ENCODE assay signal across 9 mouse cellular contexts in the genomic region with DNA sequence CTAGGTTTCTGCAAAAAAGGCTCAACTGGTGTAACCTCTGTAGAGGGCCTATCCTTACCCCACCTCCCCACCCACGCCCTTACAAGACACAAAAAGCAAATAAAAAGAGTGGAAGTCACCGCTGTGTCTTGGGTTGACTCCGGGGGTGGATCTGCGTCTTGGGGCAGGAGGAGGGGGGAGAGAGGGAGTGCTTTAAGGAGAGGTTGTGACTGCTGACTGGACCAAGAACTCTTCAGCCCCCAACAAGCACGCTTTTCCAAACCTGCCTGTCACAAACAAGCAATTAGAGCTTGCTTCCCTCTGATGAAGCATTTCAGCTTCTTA. TPM values are rescaled to one million over a fixed set of nuclear protein-coding genes. Genes with fewer than 3 reads are reported as not detected.
DNase-seq lines count a peak whose midpoint lies in the region; ATAC-seq and TF ChIP-seq lines count a peak whose summit lies in the region.
"Had no signal": no experiment of that assay in that cellular context is flagged by ENCODE, and none has a peak within 500 bp of the region (broad histone marks: within the 10 kb centered on the region; RNA-seq: fewer than 3 reads in every experiment).

No protein-coding gene starts in this region.

- peak overlapping the region; percentile 80 for H3K4me2 ChIP-seq in embryonic facial prominence, embryonic 14.5 days (ENCODE audit: low read depth, low read length)
- peak overlapping the region; percentile 87 for H3K4me2 ChIP-seq in limb, embryonic 12.5 days

- no peak for TF ChIP-seq CTCF in kidney, adult 2 months (conservative IDR thresholded peaks at IDR 0.05; ENCODE audit: insufficient read depth, insufficient read length, low read depth, low read length)
- TF ChIP-seq CTCF in small intestine, adult 2 months (IDR thresholded peaks at IDR 0.05; ENCODE audit: extremely low read depth, insufficient read length, insufficient replicate concordance, low read depth, low read length), result no peak

- no peaks in the 10 kb centered on the region for H3K9me3 ChIP-seq in embryonic facial prominence, embryonic 14.5 days (ENCODE audit: control insufficient read depth, low read length)
- no peaks in the 10 kb centered on the region for H3K9me3 ChIP-seq in limb, embryonic 12.5 days

- H3K4me3 ChIP-seq in kidney, adult 2 months (ENCODE audit: insufficient read depth, low read depth, low read length), result peak overlapping the region; percentile 81; the same call in 1 of the 2 replicates
- peak overlapping the region; percentile 60 for H3K4me3 ChIP-seq in embryonic facial prominence, embryonic 14.5 days (ENCODE audit: low read depth, low read length)
- peak overlapping the region; percentile 76 for H3K4me3 ChIP-seq in limb, embryonic 12.5 days (replicated peaks)
- peak overlapping the region; percentile 74; the same call in 1 of the 2 replicates for H3K4me3 ChIP-seq in small intestine, adult 2 months (ENCODE audit: low read depth, low read length)

- 32% methylated on average over 5 of the region's 5 CpGs for WGBS in kidney, adult 2 months
- 22% methylated on average over 5 of the region's 5 CpGs for WGBS in embryonic facial prominence, embryonic 14.5 days
- 28% methylated on average over 5 of the region's 5 CpGs for WGBS in limb, embryonic 12.5 days
- 14% methylated on average over 5 of the region's 5 CpGs for WGBS in small intestine, adult 2 months

- H3K27me3 ChIP-seq in kidney, adult 2 months (replicated peaks; ENCODE audit: control insufficient read depth, insufficient read depth, low read length), result no peaks in the 10 kb centered on the region
- H3K27me3 ChIP-seq in embryonic facial prominence, embryonic 14.5 days (replicated peaks; ENCODE audit: control insufficient read depth, insufficient read depth, low read length), result peaks cover 33% of the 10 kb centered on the region
- H3K27me3 ChIP-seq in limb, embryonic 12.5 days, result peaks cover 53% of the 10 kb centered on the region
- peaks cover 14% of the 10 kb centered on the region for H3K27me3 ChIP-seq in small intestine, adult 2 months (ENCODE audit: control insufficient read depth, insufficient read depth, low read length)
- H3K27me3 ChIP-seq: Patski had no signal

- DNase-seq in kidney, adult 2 months, result no peak
- DNase-seq in kidney, adult 9 months, result no peak
- DNase-seq in embryonic facial prominence, embryonic 14.5 days (ENCODE audit: low spot score), result no peak
- no peak for DNase-seq in layer of hippocampus, adult 9-11 months
- no peak for DNase-seq in left cerebral cortex, adult 11 months (ENCODE audit: low spot score)
- no peak for DNase-seq in adrenal gland, postnatal 14 days

- peaks cover 2% of the 10 kb centered on the region; the same call in 1 of the 2 replicates for H3K36me3 ChIP-seq in kidney, adult 2 months (ENCODE audit: control insufficient read depth, insufficient read depth, low read length)
- 0 out of 2 replicates have a peak, but pooled peaks cover 16% of the 10 kb centered on the region for H3K36me3 ChIP-seq in embryonic facial prominence, embryonic 14.5 days (ENCODE audit: control insufficient read depth, insufficient read depth, low read length)
- H3K36me3 ChIP-seq in limb, embryonic 12.5 days, result peaks cover 16% of the 10 kb centered on the region
- H3K36me3 ChIP-seq in small intestine, adult 2 months (ENCODE audit: control insufficient read depth, insufficient read depth, low read length), result no peaks in the 10 kb centered on the region; the same call in 1 of the 2 replicates

- TF ChIP-seq POLR2A in kidney, adult 2 months (IDR thresholded peaks at IDR 0.05; ENCODE audit: low read depth, low read length), result no peak
- no peak for TF ChIP-seq POLR2A in small intestine, adult 2 months (IDR thresholded peaks at IDR 0.05; ENCODE audit: low read depth, low read length)

- ATAC-seq in embryonic facial prominence, embryonic 14.5 days (ENCODE audit: low read depth), result no peak
- ATAC-seq in limb, embryonic 12.5 days (ENCODE audit: insufficient number of reproducible peaks, insufficient read depth, low FRiP score, low TSS enrichment, low read depth), result no peak

- peak overlapping the region; percentile 80 for H3K9ac ChIP-seq in embryonic facial prominence, embryonic 14.5 days (ENCODE audit: low read depth, low read length)
- peak overlapping the region; percentile 73; the same call in 1 of the 2 replicates for H3K9ac ChIP-seq in limb, embryonic 12.5 days (replicated peaks)

- H3K27ac ChIP-seq in kidney, adult 2 months (ENCODE audit: insufficient read depth, low read depth, low read length), result peak overlapping the region; percentile 99
- peak overlapping the region; percentile 94 for H3K27ac ChIP-seq in embryonic facial prominence, embryonic 14.5 days (replicated peaks; ENCODE audit: low read depth, low read length)
- no peak overlapping the region for H3K27ac ChIP-seq in limb, embryonic 12.5 days
- peak overlapping the region; percentile 89 for H3K27ac ChIP-seq in small intestine, adult 2 months (ENCODE audit: insufficient read depth, low read depth, low read length)

- peaks cover 15% of the 10 kb centered on the region for H3K4me1 ChIP-seq in kidney, adult 2 months (ENCODE audit: control insufficient read depth, insufficient read depth, low read length)
- H3K4me1 ChIP-seq in embryonic facial prominence, embryonic 14.5 days (ENCODE audit: control insufficient read depth, insufficient read depth, low read length), result peaks cover 40% of the 10 kb centered on the region
- peaks cover 54% of the 10 kb centered on the region for H3K4me1 ChIP-seq in limb, embryonic 12.5 days (replicated peaks)
- peaks cover 13% of the 10 kb centered on the region for H3K4me1 ChIP-seq in small intestine, adult 2 months (ENCODE audit: control insufficient read depth, insufficient read depth, insufficient read length, low read length)

RNA-seq across cellular contexts. Expression of a gene that starts 0.3 kb away (rescaled TPM):
- polyA plus RNA-seq in kidney, adult 2 months (2012; rRNA removed), result 118 and 123 TPM in 2 replicates
- 23.6 and 26.4 TPM in 2 replicates for polyA plus RNA-seq in embryonic facial prominence, embryonic 14.5 days (2014; fragmentation: Nextera tagmentation; extraction: Ambion mirVana)
- polyA plus RNA-seq in limb, embryonic 12.5 days (2016; fragmentation: Nextera tagmentation; extraction: Ambion mirVana), result 15.9 and 17.6 TPM in 2 replicates
- polyA plus RNA-seq in small intestine, adult 2 months (2012; rRNA removed), result 17.3 and 22.0 TPM in 2 replicates
- total RNA-seq in adrenal gland, postnatal 14 days (2021), result 49.7 and 50.0 TPM in 2 replicates

RNA-seq across cellular contexts. Expression of a gene that starts 0.7 kb away (rescaled TPM):
- 2.7 and 3.2 TPM in 2 replicates for polyA plus RNA-seq in kidney, adult 2 months (2012; rRNA removed)
- 0.64 and 0.92 TPM in 2 replicates for polyA plus RNA-seq in embryonic facial prominence, embryonic 14.5 days (2014; fragmentation: Nextera tagmentation; extraction: Ambion mirVana)
- polyA plus RNA-seq in limb, embryonic 12.5 days (2016; fragmentation: Nextera tagmentation; extraction: Ambion mirVana), result 0.20 and 0.28 TPM in 2 replicates
- polyA plus RNA-seq in small intestine, adult 2 months (2012; rRNA removed), result 5.5 and 8.0 TPM in 2 replicates
- total RNA-seq in adrenal gland, postnatal 14 days (2021), result 8.7 and 12.4 TPM in 2 replicates

RNA-seq across cellular contexts. Expression of a gene that starts 12.8 kb away (rescaled TPM):
- 5.1 and 5.3 TPM in 2 replicates for polyA plus RNA-seq in kidney, adult 2 months (2012; rRNA removed)
- 12.3 and 14.0 TPM in 2 replicates for polyA plus RNA-seq in embryonic facial prominence, embryonic 14.5 days (2014; fragmentation: Nextera tagmentation; extraction: Ambion mirVana)
- polyA plus RNA-seq in limb, embryonic 12.5 days (2016; fragmentation: Nextera tagmentation; extraction: Ambion mirVana), result 3.0 and 3.4 TPM in 2 replicates
- polyA plus RNA-seq in small intestine, adult 2 months (2012; rRNA removed), result 1.8 and 2.3 TPM in 2 replicates
- 4.3 and 4.7 TPM in 2 replicates for total RNA-seq in adrenal gland, postnatal 14 days (2021)

RNA-seq across cellular contexts. Expression of a gene that starts 16.0 kb away (rescaled TPM):
- polyA plus RNA-seq in kidney, adult 2 months (2012; rRNA removed), result 5.5 and 5.8 TPM in 2 replicates
- polyA plus RNA-seq in embryonic facial prominence, embryonic 14.5 days (2014; fragmentation: Nextera tagmentation; extraction: Ambion mirVana), result 10.0 and 11.8 TPM in 2 replicates
- polyA plus RNA-seq in limb, embryonic 12.5 days (2016; fragmentation: Nextera tagmentation; extraction: Ambion mirVana), result 14.0 and 19.5 TPM in 2 replicates
- polyA plus RNA-seq in small intestine, adult 2 months (2012; rRNA removed), result 2.5 and 9.3 TPM in 2 replicates
- 11.5 and 12.5 TPM in 2 replicates for total RNA-seq in adrenal gland, postnatal 14 days (2021)

RNA-seq across cellular contexts. Expression of a gene that starts 18.3 kb away (rescaled TPM):
- 52.5 and 65.5 TPM in 2 replicates for polyA plus RNA-seq in kidney, adult 2 months (2012; rRNA removed)
- 60.8 and 68.5 TPM in 2 replicates for polyA plus RNA-seq in embryonic facial prominence, embryonic 14.5 days (2014; fragmentation: Nextera tagmentation; extraction: Ambion mirVana)
- polyA plus RNA-seq in limb, embryonic 12.5 days (2016; fragmentation: Nextera tagmentation; extraction: Ambion mirVana), result 94.8 and 103 TPM in 2 replicates
- polyA plus RNA-seq in small intestine, adult 2 months (2012; rRNA removed), result 26.6 and 48.0 TPM in 2 replicates
- 43.5 and 52.1 TPM in 2 replicates for total RNA-seq in adrenal gland, postnatal 14 days (2021)
